Mouse (Mus musculus) heart, postnatal 10 days (tissue): ENCODE measurements around the gene Stc2. TPM values are rescaled to one million over a fixed set of nuclear protein-coding genes. Genes with fewer than 3 reads are reported as not detected.

Experiments
- DNase-seq, 2 experiments: peaks; one replicate each; pipeline ENCODE4 v3.0.0; 2021
- intact Hi-C: fragments of 180-260 bp; cut with DNase I; formaldehyde crosslinking; loops from one replicate; pipeline ENCODE4 v1.15.1; 2025
- total RNA-seq, 2 experiments: library from RNA; stranded (reverse); gene quantifications; 2 replicates each; pipeline ENCODE4 v1.2.3; 2021

Stc2 gene
- total RNA-seq, 2 experiments from 2014 or later: 15.0 to 18.7 TPM

- intact Hi-C loops: no loop called here
- no peak for DNase-seq
Observed at GRCm38 (mm10) chr11:31368252-31368964, 1.5 kb downstream of the Stc2 start.

DNA sequence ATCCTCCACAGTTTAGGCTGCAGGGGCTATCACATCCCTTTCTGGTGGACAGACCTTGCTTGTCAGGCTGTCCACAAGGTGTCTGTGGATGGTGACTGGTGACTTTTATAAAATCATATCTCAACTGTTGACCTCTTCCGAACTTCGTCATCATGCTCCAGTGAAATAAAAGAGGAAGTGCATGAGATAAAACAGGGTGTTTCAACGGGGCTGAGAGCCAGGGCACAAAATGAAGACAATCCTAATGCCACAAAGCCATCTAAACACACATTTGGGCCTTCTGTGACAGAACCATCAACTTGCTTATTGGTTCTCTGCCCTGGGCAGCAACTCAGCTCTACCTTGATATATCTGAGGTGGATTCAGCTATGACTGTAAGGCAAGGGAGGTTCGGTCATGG is 3.0 kb downstream of the Stc2 start:
- intact Hi-C loops: no loop called here
- DNase-seq: no peak

- DNase-seq: no peak
- intact Hi-C loops: no loop called here
Observed at GRCm38 (mm10) chr11:31366421-31366820, 3.5 kb downstream of the Stc2 start.

- intact Hi-C loops: no loop called here
- no peak for DNase-seq
Observed at GRCm38 (mm10) chr11:31365981-31366380, 3.9 kb downstream of the Stc2 start.

- intact Hi-C loops: no loop called here
- DNase-seq: no peak
Observed at GRCm38 (mm10) chr11:31365280-31365679, 4.6 kb downstream of the Stc2 start.

- no peak for DNase-seq
- intact Hi-C loops: no loop called here
Observed at GRCm38 (mm10) chr11:31362856-31363255, 7.0 kb downstream of the Stc2 start.

- DNase-seq: peak; percentile 71 to 75
- intact Hi-C loops: no loop called here
Observed at GRCm38 (mm10) chr11:31362330-31362729, 7.5 kb downstream of the Stc2 start.

GRCm38 (mm10) chr11:31361047-31361446 is 8.8 kb downstream of the Stc2 start:
- DNase-seq: no peak
- intact Hi-C loops: no loop called here

DNA sequence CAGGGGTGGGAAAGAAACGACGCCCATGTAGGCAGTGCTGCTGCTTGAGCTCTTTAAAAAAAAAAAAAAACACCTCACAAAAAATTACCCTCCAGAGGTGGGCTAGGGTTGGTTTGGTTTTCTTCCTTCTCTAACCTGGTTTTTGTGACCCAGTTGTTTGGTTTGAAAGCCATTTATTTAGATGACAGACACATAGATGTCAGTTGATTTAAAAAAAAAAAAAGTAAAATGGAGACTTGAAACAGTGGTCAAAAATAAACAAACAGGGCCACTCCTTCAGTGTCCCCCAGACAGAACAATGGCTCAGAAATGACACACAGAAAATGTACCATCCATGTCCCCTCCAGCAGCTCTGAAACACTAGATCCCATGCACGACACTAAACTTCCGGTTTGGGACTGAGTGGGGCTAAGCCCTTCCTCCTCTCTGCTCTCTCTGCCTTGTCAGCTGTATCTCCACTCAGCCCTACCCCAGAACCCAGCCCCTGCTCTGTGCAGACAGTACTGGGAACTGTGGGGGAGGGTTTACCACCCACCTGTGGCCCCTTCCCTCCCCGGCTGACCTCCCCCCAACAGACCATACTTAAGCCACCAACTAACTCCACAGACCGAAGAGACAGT is 10.5 kb downstream of the Stc2 start:
- DNase-seq: no peak
- intact Hi-C loops: no loop called here

- intact Hi-C loops: no loop called here
Observed at GRCm38 (mm10) chr11:31358453-31358852, 11.4 kb downstream of the Stc2 start.

DNA sequence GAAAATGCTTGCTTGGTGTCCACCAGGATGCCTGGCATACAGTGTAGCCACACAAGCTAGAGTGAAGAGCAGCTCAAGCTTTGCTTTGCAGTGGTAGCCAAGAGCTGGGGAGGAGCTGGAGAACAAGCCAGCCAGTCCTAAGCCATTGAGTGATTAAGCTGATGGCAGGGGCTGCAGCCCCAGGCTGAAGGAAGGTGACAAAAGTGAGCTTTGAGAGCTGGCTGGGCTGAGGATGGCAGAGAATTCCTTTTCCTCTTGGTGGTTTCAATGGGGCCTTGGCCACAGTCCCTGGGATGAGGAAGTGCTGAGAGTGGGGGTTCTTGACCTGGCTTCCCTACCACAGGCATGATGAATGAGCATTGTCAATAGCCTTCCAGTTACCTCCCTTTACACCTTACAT is 13.0 kb downstream of the Stc2 start:
- intact Hi-C loops: no loop called here

More at GRCm38 (mm10) chr11:31358453-31358852, 11.4 kb downstream of the Stc2 start:
- DNase-seq: no peak

DNA sequence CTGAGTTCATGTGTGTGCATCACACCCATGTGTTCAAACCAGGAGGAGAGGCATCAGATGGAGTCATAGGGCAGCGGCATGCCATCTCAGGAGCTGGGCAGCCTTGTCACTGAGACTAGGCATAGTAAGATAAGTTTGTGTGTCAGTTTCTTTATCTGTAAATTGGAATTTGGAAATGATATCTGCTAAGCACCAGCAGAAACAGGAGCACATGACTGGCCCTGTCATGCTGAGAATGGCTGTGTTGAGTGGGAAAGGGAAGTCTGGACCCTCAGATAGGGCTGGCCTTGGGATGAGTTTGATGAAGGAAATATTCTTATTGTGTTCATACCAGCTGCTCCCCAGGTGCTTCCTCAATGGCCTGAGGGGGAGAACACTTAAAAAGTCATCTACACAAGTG is 14.1 kb downstream of the Stc2 start:
- intact Hi-C loops: no loop called here

More for the DNA sequence above, 13.0 kb downstream of the Stc2 start:
- no peak for DNase-seq

DNA sequence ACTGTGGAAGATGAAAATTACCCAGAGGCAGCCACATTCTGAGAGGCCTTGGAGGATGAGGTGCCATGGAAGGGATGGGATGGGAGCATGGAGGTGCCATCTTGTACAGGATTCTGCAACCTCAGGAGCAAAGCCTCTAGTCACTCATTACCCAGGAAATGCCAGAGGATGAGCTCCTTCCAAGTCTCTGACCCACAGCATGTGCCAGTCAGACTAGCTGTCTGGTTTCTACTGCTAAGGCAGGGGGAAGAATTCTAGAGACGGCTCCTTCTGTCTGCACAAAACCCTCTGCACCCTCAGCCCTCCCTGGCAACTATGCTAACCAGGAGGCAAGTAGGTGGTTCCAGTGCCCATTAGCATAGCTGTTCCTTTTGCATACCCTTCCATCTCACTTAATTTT is 15.4 kb downstream of the Stc2 start:
- intact Hi-C loops: no loop called here
- DNase-seq: no peak

More for the DNA sequence above, 14.1 kb downstream of the Stc2 start:
- DNase-seq: no peak

Other genes with a start within 250 kb of the Stc2 start
- gene Gm17332, start 187.6 kb downstream of the Stc2 start, total RNA-seq: not detected